Mouse (Mus musculus) lung, adult 2 months (tissue): ENCODE measurements around the gene Bsn. TPM values are rescaled to one million over a fixed set of nuclear protein-coding genes. Genes with fewer than 3 reads are reported as not detected.
A peak's percentile ranks its signal among the peaks of the same experiment; 100 is the strongest.

Experiments
- DNase-seq: peaks from one replicate; pipeline ENCODE4 v3.0.0; 2022
- H3K4me1 ChIP-seq: fragments of 200-500 bp; 2 replicates; pipeline ENCODE4 v1.6.1; 2011; ENCODE audit warnings: low read length; ENCODE audit not compliant: control insufficient read depth, insufficient read depth
- H3K4me3 ChIP-seq: fragments of 200-500 bp; replicated peaks from 2 replicates; pipeline ENCODE3; 2011; ENCODE audit warnings: low read depth, mild to moderate bottlenecking, control low read depth, low read length; ENCODE audit errors: extremely low read depth
- CTCF ChIP-seq: fragments of 200-500 bp; IDR thresholded peaks from 2 replicates; pipeline ENCODE4 v1.5.1; 2011; ENCODE audit warnings: mild to moderate bottlenecking, low read length, control low read depth; ENCODE audit not compliant: insufficient read depth
- POLR2A ChIP-seq: fragments of 200-500 bp; IDR thresholded peaks from 2 replicates; pipeline ENCODE4 v1.6.1; 2011; ENCODE audit warnings: low read depth, mild to moderate bottlenecking, control low read depth, low read length, borderline replicate concordance; ENCODE audit errors: extremely low read depth
- WGBS: fragments of 180-500 bp; shearing (Covaris S2); methylation state at CpG from one replicate; pipeline ENCODE4 v1.1.7; 2018; 5-methylcytosine and 5-hydroxymethylcytosine counted together
- polyA plus RNA-seq: library from polyadenylated mRNA; depleted of rRNA; stranded (reverse); fragments of >200 nt; gene quantifications from 2 replicates; pipeline ENCODE4 v1.2.3, GENCODE M21; 2012

Bsn gene
- polyA plus RNA-seq, 1 experiment = 0.95 TPM

GRCm38 (mm10) chr9:108221566-108221965 is 31.4 kb upstream of the Bsn start:
- no peak for TF ChIP-seq POLR2A
- TF ChIP-seq CTCF = no peak
- Histone ChIP-seq H3K4me3 (no peak overlapping the region), H3K4me1 (peaks cover 3% of the 10 kb centered on the region)
- DNase-seq = no peak
- 89% methylated on average over 3 of the region's 3 CpGs for WGBS

DNA sequence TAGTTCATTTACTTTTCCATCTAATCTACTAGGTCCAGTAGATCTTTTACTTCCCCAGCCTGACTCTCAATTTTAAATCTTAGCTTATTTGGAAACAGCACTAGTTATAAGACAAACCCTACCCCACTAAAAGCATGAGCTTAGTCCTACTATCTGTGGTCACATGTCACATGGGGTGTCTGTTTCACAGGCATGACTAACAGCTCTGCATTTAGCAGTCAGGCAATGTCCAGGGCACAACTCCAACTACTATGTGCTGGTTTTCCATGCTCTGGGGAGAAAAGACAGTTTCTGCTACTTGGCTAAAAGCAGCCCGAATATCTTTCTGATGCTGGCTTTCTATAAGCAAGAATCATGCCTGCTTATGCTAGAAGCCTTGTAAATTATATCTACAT is 30.2 kb upstream of the Bsn start:
- no peak for TF ChIP-seq CTCF
- no peak for TF ChIP-seq POLR2A
- DNase-seq = no peak
- H3K4me3 ChIP-seq = no peak overlapping the region
- H3K4me1 ChIP-seq = peaks cover 3% of the 10 kb centered on the region
- 67% methylated on average over 1 of the region's 1 CpGs for WGBS

DNA sequence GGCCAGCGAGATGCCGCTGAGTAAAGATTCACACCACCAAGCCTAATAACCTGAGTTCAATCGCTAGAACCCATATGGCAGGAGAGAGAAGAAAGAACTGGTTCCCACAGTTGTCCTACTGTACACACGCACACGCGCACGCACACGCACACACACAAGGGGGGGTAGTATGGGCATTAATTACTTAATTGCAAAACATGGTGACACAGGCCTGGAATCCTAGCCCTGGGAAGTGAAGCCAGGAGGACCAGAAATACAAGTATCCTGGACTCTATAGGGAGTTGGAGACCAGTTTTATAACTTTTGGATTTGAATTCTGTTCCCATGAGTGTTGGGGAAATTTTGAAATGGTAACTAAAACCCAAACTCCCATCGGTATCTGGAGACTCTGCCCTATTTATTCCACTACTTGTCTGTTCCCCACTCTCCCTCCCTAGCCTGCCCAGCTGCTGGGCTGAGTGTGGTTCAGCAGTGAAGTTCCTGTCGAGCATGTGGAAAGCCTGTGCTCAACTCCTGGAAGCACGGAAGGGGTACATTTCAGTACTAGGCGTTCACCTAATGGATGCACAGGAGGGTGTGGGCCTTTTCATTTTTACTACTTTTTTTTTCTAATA is 29.7 kb upstream of the Bsn start:
- no peak overlapping the region for H3K4me3 ChIP-seq
- H3K4me1 ChIP-seq = peaks cover under 1% of the 10 kb centered on the region
- DNase-seq = no peak
- TF ChIP-seq CTCF (no peak), POLR2A (no peak)
- 79% methylated on average over 12 of the region's 12 CpGs for WGBS

- 71% methylated on average over 11 of the region's 11 CpGs for WGBS
- TF ChIP-seq CTCF = no peak
Measured at GRCm38 (mm10) chr9:108217936-108218543, 27.9 kb upstream of the Bsn start.

GRCm38 (mm10) chr9:108217406-108217805 is 27.2 kb upstream of the Bsn start:
- TF ChIP-seq CTCF (no peak), POLR2A (no peak)
- Histone ChIP-seq H3K4me3 (no peak overlapping the region), H3K4me1 (no peaks in the 10 kb centered on the region; the same call in none of the 2 replicates)
- 86% methylated on average over 3 of the region's 3 CpGs for WGBS
- DNase-seq = no peak

More at GRCm38 (mm10) chr9:108217936-108218543, 27.9 kb upstream of the Bsn start:
- no peak overlapping the region for H3K4me3 ChIP-seq
- no peak for DNase-seq
- no peaks in the 10 kb centered on the region; the same call in 1 of the 2 replicates for H3K4me1 ChIP-seq

DNA sequence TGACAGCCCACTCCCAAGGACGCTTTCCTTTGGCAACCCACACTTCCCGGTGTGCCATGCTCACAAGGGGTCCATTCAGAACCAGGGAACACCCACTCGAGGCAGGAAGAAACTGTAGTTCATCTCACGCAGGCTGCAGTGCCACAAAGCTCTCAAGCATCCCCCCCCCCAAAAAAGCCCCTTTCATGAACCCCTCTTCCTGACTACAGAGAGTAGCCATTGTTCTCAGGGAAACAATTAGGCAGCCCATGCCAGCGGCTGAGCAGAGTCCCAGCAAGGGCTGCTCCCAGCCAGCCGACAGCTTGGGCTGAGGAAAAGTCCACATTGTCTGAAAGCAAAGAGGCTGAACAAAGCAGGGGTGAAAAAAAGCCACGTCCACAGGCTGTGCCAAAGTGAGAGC is 22.9 kb upstream of the Bsn start:
- TF ChIP-seq CTCF (no peak), POLR2A (no peak)
- 32% methylated on average over 7 of the region's 7 CpGs for WGBS
- H3K4me3 ChIP-seq = no peak overlapping the region
- H3K4me1 ChIP-seq = no peaks in the 10 kb centered on the region; the same call in 1 of the 2 replicates
- DNase-seq = no peak

DNA sequence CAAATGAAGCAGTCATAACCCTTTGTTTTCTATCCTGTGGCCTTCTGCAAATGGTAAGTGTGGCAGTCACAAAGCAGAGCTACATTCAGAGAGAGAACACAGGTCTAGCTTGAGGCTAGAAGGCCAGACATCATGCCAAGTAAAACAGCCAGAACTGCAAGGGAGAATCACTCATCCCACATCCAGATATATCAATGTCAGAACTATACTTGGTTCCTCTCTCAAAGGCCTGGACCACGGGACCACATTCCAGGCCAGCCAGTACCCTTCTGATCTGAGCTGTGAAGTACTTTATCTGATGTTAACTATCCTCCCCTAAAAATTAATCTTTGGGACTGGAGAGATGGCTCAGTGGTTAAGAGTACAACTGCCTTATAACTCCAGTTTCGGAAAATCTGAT is 22.2 kb upstream of the Bsn start:
- Histone ChIP-seq H3K4me1 (no peaks in the 10 kb centered on the region; the same call in 1 of the 2 replicates), H3K4me3 (no peak overlapping the region)
- no peak for TF ChIP-seq POLR2A
- TF ChIP-seq CTCF = no peak
- 74% methylated on average over 2 of the region's 2 CpGs for WGBS
- DNase-seq = no peak

DNA sequence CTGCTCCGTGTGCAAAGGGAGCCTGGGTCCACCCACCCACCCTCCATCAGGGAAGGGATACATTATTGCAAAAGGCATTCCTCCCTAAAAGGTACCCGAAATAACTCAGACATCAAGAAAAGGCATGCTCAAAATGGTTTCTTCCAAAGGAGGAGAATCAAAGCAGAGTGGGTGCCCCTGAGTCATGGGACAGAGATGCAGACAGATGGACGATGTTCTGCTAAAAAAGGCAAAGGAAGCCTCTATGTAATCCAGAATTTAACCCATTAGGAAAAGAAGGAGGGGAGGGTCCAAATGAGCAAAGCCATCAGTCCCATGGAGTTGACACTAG is 15.4 kb upstream of the Bsn start:
- Histone ChIP-seq H3K4me3 (no peak overlapping the region), H3K4me1 (0 out of 2 replicates have a peak, but pooled peaks cover 4% of the 10 kb centered on the region)
- 80% methylated on average over 3 of the region's 3 CpGs for WGBS
- DNase-seq = no peak
- TF ChIP-seq CTCF = no peak
- no peak for TF ChIP-seq POLR2A

DNA sequence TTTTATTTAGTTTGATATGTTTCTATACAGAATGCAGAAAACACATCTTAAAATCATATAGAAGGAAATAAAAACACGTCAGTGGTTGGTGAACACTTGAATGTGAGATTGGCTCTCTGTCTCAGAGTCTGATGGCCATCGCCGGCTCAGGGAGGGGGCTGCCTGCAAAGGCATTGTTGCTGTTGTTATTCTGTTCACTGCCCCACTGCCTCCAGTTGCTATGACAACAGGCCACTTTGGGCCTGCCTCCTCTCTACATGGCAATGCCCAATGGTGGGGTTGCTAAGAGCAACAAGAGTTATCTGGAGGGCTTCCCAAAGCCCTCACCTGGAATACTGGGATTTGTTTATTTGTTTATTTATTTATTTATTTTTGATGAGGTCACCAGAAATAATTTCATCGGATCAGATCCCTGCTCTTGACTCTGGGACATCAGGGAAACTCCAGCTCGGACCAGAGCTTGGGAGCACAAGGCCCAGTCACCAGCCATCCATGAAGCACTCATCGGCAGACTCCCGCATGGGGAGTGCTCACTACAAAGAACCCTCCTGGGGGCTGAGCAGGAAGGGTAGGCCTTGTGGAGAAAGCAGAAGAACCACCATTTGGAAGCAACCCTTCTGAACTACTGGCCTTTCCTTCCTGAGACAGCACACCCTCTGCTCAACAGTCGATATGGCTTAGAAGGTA is 14.8 kb upstream of the Bsn start:
- Histone ChIP-seq H3K4me3 (no peak overlapping the region), H3K4me1 (0 out of 2 replicates have a peak, but pooled peaks cover 4% of the 10 kb centered on the region)
- TF ChIP-seq POLR2A = no peak
- no peak for TF ChIP-seq CTCF
- WGBS = 85% methylated on average over 8 of the region's 8 CpGs
- DNase-seq = no peak

- TF ChIP-seq CTCF (peak; percentile 16; the same call in 1 of the 2 replicates), POLR2A (no peak)
- 17% methylated on average over 13 of the region's 13 CpGs for WGBS
- H3K4me1 ChIP-seq = 0 out of 2 replicates have a peak, but pooled peaks cover 4% of the 10 kb centered on the region
- H3K4me3 ChIP-seq = no peak overlapping the region
- peak; percentile 64 for DNase-seq
Measured at GRCm38 (mm10) chr9:108203015-108203414, 12.8 kb upstream of the Bsn start.
